ENCODE assay signal across 8 mouse cellular contexts in genomic region chr5:134555463-134556164, GRCm38 (mm10). TPM values are rescaled to one million over a fixed set of nuclear protein-coding genes. Genes with fewer than 3 reads are reported as not detected.
DNase-seq lines count a peak whose midpoint lies in the region; ATAC-seq and TF ChIP-seq lines count a peak whose summit lies in the region.

No protein-coding gene starts in this region.

- H3K9ac ChIP-seq in lung, embryonic 16.5 days (ENCODE audit: low read length), result no peak overlapping the region

- no peak for TF ChIP-seq POLR2A in brain, embryonic 14.5 days (IDR thresholded peaks at IDR 0.05; ENCODE audit: borderline replicate concordance, extremely low read depth, insufficient read depth, insufficient read length, poor library complexity, severe bottlenecking)

- H3K36me3 ChIP-seq in hindbrain, embryonic 10.5 days, result no peaks in the 10 kb centered on the region
- no peaks in the 10 kb centered on the region for H3K36me3 ChIP-seq in lung, embryonic 16.5 days (ENCODE audit: control insufficient read depth, insufficient read depth, low read length)

- peak overlapping the region; percentile 3 for H3K4me2 ChIP-seq in lung, embryonic 16.5 days (ENCODE audit: low read depth, low read length)

- peaks cover 40% of the 10 kb centered on the region for H3K4me1 ChIP-seq in hindbrain, embryonic 10.5 days (replicated peaks)
- H3K4me1 ChIP-seq in lung, embryonic 16.5 days (replicated peaks; ENCODE audit: control insufficient read depth, insufficient read depth, low read length), result peaks cover 26% of the 10 kb centered on the region

- no peak for TF ChIP-seq CTCF in brain, embryonic 14.5 days (IDR thresholded peaks at IDR 0.05; ENCODE audit: borderline replicate concordance, extremely low read depth, insufficient read depth, insufficient read length)

- DNase-seq in B cell, adult 2 months, result peak; percentile 52 to 55
- peak; percentile 90 for DNase-seq in brain, embryonic 14.5 days (ENCODE audit: low read depth)
- peak; percentile 52 to 70 for DNase-seq in frontal cortex, postnatal 25 days (ENCODE audit: low spot score in 2 of 2)
- peak; percentile 91 for DNase-seq in hindbrain, embryonic 10.5 days (ENCODE audit: low spot score)
- peak; percentile 74 to 78 for DNase-seq in layer of hippocampus, adult 8-10 months (ENCODE audit: low spot score in 2 of 2)
- DNase-seq in right cerebral cortex, postnatal 10 days (ENCODE audit: low spot score in 2 of 2), result peak; percentile 92 to 93

- peak overlapping the region; percentile 72 for H3K27ac ChIP-seq in hindbrain, embryonic 10.5 days
- peak overlapping the region; percentile 56 for H3K27ac ChIP-seq in lung, embryonic 16.5 days (ENCODE audit: low read length)

- H3K9me3 ChIP-seq in hindbrain, embryonic 10.5 days, result 0 out of 2 replicates have a peak, but pooled peaks cover 2% of the 10 kb centered on the region
- no peaks in the 10 kb centered on the region for H3K9me3 ChIP-seq in lung, embryonic 16.5 days (ENCODE audit: control insufficient read depth, low read length)

- H3K4me3 ChIP-seq in hindbrain, embryonic 10.5 days, result peak overlapping the region; percentile 34
- no peak overlapping the region for H3K4me3 ChIP-seq in lung, embryonic 16.5 days (ENCODE audit: low read length)

- WGBS in hindbrain, embryonic 10.5 days, result 14% methylated on average over 20 of the region's 20 CpGs
- WGBS in lung, embryonic 16.5 days, result 5% methylated on average over 20 of the region's 20 CpGs

- H3K27me3 ChIP-seq in hindbrain, embryonic 10.5 days (ENCODE audit: insufficient read depth, poor library complexity, severe bottlenecking), result 0 out of 2 replicates have a peak, but pooled peaks cover 3% of the 10 kb centered on the region
- no peaks in the 10 kb centered on the region for H3K27me3 ChIP-seq in lung, embryonic 16.5 days (ENCODE audit: control insufficient read depth, insufficient read depth, low read depth, low read length)

- ATAC-seq in lung, embryonic 16.5 days (ENCODE audit: low read depth), result peak; percentile 17; the same call in 1 of the 2 replicates
- ATAC-seq in inflammation-experienced regulatory T-cells, adult 6 months, result no peak

RNA-seq across cellular contexts. Expression of gene Clip2, which starts 3.4 kb away (rescaled TPM):
- polyA plus RNA-seq in brain, embryonic 14.5 days (2012; rRNA removed), result 77.0 and 115 TPM in 2 replicates
- 6.0 and 8.1 TPM in 2 replicates for polyA plus RNA-seq in hindbrain, embryonic 10.5 days (2016; fragmentation: Nextera tagmentation; extraction: Ambion mirVana)
- 100 to 1,000 TPM in 2 of 4 experiments, 10 to 100 TPM in 2; 92.3 to 109 (median 102) TPM for total RNA-seq in layer of hippocampus, adult 8-10 months (2022)
- 4.6 and 4.7 TPM in 2 replicates for polyA plus RNA-seq in lung, embryonic 16.5 days (2015; fragmentation: Nextera tagmentation; extraction: Ambion mirVana)
- under 1 TPM; 0.55 to 0.88 (median 0.74) TPM for polyA plus RNA-seq in inflammation-experienced regulatory T-cells, adult 6 months (2017; shearing (Covaris generic))

RNA-seq across cellular contexts. Expression of gene Syna, which starts 4.4 kb away (rescaled TPM):
- polyA plus RNA-seq in brain, embryonic 14.5 days (2012; rRNA removed), result 0.04 and 0.06 TPM in 2 replicates
- 0.09 and 0.12 TPM in 2 replicates for polyA plus RNA-seq in hindbrain, embryonic 10.5 days (2016; fragmentation: Nextera tagmentation; extraction: Ambion mirVana)
- total RNA-seq in layer of hippocampus, adult 8-10 months (2022), result 1 to 10 TPM; 3.3 to 4.4 (median 3.7) TPM
- polyA plus RNA-seq in lung, embryonic 16.5 days (2015; fragmentation: Nextera tagmentation; extraction: Ambion mirVana), result 0.20 and 0.23 TPM in 2 replicates
- 1 to 10 TPM in 1 of 3 experiments, under 1 TPM in 1, not detected in 1; 0.28 to 1.1 TPM for polyA plus RNA-seq in inflammation-experienced regulatory T-cells, adult 6 months (2017; shearing (Covaris generic))

RNA-seq across cellular contexts. Expression of gene Rfc2, which starts 25.6 kb away (rescaled TPM):
- polyA plus RNA-seq in brain, embryonic 14.5 days (2012; rRNA removed), result 192 and 242 TPM in 2 replicates
- polyA plus RNA-seq in hindbrain, embryonic 10.5 days (2016; fragmentation: Nextera tagmentation; extraction: Ambion mirVana), result 366 and 403 TPM in 2 replicates
- total RNA-seq in layer of hippocampus, adult 8-10 months (2022), result 10 to 100 TPM; 50.2 to 60.7 (median 55.7) TPM
- polyA plus RNA-seq in lung, embryonic 16.5 days (2015; fragmentation: Nextera tagmentation; extraction: Ambion mirVana), result 255 and 270 TPM in 2 replicates
- 100 to 1,000 TPM; 140 to 223 (median 144) TPM for polyA plus RNA-seq in inflammation-experienced regulatory T-cells, adult 6 months (2017; shearing (Covaris generic))

RNA-seq across cellular contexts. Expression of gene Lat2, which starts 59.2 kb away (rescaled TPM):
- 5.9 and 6.4 TPM in 2 replicates for polyA plus RNA-seq in brain, embryonic 14.5 days (2012; rRNA removed)
- 4.3 and 4.7 TPM in 2 replicates for polyA plus RNA-seq in hindbrain, embryonic 10.5 days (2016; fragmentation: Nextera tagmentation; extraction: Ambion mirVana)
- 10 to 100 TPM in 2 of 4 experiments, 1 to 10 TPM in 2; 3.2 to 20.7 (median 11.6) TPM for total RNA-seq in layer of hippocampus, adult 8-10 months (2022)
- polyA plus RNA-seq in lung, embryonic 16.5 days (2015; fragmentation: Nextera tagmentation; extraction: Ambion mirVana), result 1.8 and 3.3 TPM in 2 replicates
- 10 to 100 TPM in 2 of 3 experiments, 1 to 10 TPM in 1; 6.3 to 13.1 (median 12.2) TPM for polyA plus RNA-seq in inflammation-experienced regulatory T-cells, adult 6 months (2017; shearing (Covaris generic))
